Comparison of ENCODE assay signal across 21 mouse cellular contexts in the genomic region with DNA sequence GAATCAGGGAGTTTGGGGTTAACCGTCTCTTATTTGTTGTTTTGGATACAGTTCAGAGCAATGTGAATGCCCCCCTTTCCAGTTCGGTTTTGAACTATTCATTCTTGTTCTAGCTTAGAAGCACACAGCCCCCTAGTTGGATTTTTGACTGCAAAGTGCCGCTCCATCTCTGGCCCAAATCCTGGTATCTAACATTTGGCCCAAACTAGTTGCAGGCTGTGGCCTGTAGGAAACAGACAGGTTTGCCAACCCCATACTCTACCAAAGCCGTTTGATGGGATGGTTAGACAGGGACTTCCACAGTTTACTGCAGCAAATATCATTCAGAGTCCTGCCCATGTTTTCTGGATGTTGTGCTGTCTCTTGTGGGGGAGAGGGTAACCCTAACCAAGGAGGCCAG. TPM values are rescaled to one million over a fixed set of nuclear protein-coding genes. Genes with fewer than 3 reads are reported as not detected.
DNase-seq lines count a peak whose midpoint lies in the region; ATAC-seq and TF ChIP-seq lines count a peak whose summit lies in the region.
"Had no signal": no experiment of that assay in that cellular context is flagged by ENCODE, and none has a peak within 500 bp of the region (broad histone marks: within the 10 kb centered on the region; RNA-seq: fewer than 3 reads in every experiment).

No protein-coding gene starts in this region.

- H3K4me3 ChIP-seq in intestine, embryonic 14.5 days (ENCODE audit: low read depth, low read length): no peak overlapping the region
- H3K4me3 ChIP-seq in intestine, embryonic 15.5 days (replicated peaks): no peak overlapping the region
- H3K4me3 ChIP-seq in liver, embryonic 16.5 days (ENCODE audit: low read depth, low read length): no peak overlapping the region
- H3K4me3 ChIP-seq in embryonic fibroblast, embryonic 13.5 days (ENCODE audit: insufficient read depth, low read length): no peak overlapping the region
- H3K4me3 ChIP-seq in olfactory bulb, adult 2 months (ENCODE audit: insufficient read depth, low read depth, low read length): no peak overlapping the region
- H3K4me3 ChIP-seq: forebrain, embryonic 12.5 days; forebrain, embryonic 15.5 days; hindbrain, embryonic 10.5 days; hindbrain, embryonic 13.5 days had no signal

- TF ChIP-seq POLR2A in embryonic fibroblast, embryonic 13.5 days (IDR thresholded peaks at IDR 0.05; ENCODE audit: low read depth, low read length): no peak
- TF ChIP-seq POLR2A in olfactory bulb, adult 2 months (IDR thresholded peaks at IDR 0.05; ENCODE audit: insufficient read depth, low read depth, low read length): no peak

- 88% methylated on average over 4 of the region's 4 CpGs for WGBS in intestine, embryonic 14.5 days
- 80% methylated on average over 4 of the region's 4 CpGs for WGBS in intestine, embryonic 15.5 days
- 59% methylated on average over 4 of the region's 4 CpGs for WGBS in liver, embryonic 16.5 days (ENCODE audit: insufficient replicate concordance)
- WGBS in olfactory bulb, adult 2 months: 75% methylated on average over 4 of the region's 4 CpGs

- no peaks in the 10 kb centered on the region for H3K9me3 ChIP-seq in intestine, embryonic 14.5 days (ENCODE audit: control insufficient read depth, low read length)
- H3K9me3 ChIP-seq in intestine, embryonic 15.5 days: no peaks in the 10 kb centered on the region
- no peaks in the 10 kb centered on the region for H3K9me3 ChIP-seq in liver, embryonic 16.5 days (replicated peaks; ENCODE audit: control insufficient read depth, low read length)
- H3K9me3 ChIP-seq: forebrain, embryonic 12.5 days; forebrain, embryonic 15.5 days; hindbrain, embryonic 10.5 days; hindbrain, embryonic 13.5 days had no signal

- H3K4me2 ChIP-seq in intestine, embryonic 14.5 days (ENCODE audit: low read length): no peak overlapping the region
- no peak overlapping the region for H3K4me2 ChIP-seq in intestine, embryonic 15.5 days (replicated peaks)
- H3K4me2 ChIP-seq in liver, embryonic 16.5 days (ENCODE audit: low read depth, low read length): peak overlapping the region; percentile 4; the same call in 1 of the 2 replicates

- no peak for ATAC-seq in intestine, embryonic 14.5 days (replicated peaks; ENCODE audit: low FRiP score, low TSS enrichment, low read depth)
- no peak for ATAC-seq in intestine, embryonic 15.5 days
- no peak for ATAC-seq in liver, embryonic 16.5 days (ENCODE audit: low read depth)
- ATAC-seq: CD4-positive, CD25-positive, alpha-beta regulatory T cell, adult 4 months had no signal

- 0 out of 2 replicates have a peak, but pooled peaks cover 3% of the 10 kb centered on the region for H3K4me1 ChIP-seq in intestine, embryonic 14.5 days (replicated peaks; ENCODE audit: control insufficient read depth, insufficient read depth, low read length)
- no peaks in the 10 kb centered on the region; the same call in 1 of the 2 replicates for H3K4me1 ChIP-seq in intestine, embryonic 15.5 days (replicated peaks)
- no peaks in the 10 kb centered on the region; the same call in 1 of the 2 replicates for H3K4me1 ChIP-seq in liver, embryonic 16.5 days (ENCODE audit: control insufficient read depth, low read depth, low read length)
- H3K4me1 ChIP-seq in embryonic fibroblast, embryonic 13.5 days (ENCODE audit: control insufficient read depth, insufficient read depth, low read length): peaks cover 6% of the 10 kb centered on the region
- H3K4me1 ChIP-seq in olfactory bulb, adult 2 months (ENCODE audit: control insufficient read depth, insufficient read depth, low read length): peaks cover 8% of the 10 kb centered on the region

- no peaks in the 10 kb centered on the region for H3K36me3 ChIP-seq in intestine, embryonic 14.5 days (ENCODE audit: control insufficient read depth, insufficient read depth, low read length)
- no peaks in the 10 kb centered on the region for H3K36me3 ChIP-seq in intestine, embryonic 15.5 days
- H3K36me3 ChIP-seq in liver, embryonic 16.5 days (ENCODE audit: control insufficient read depth, insufficient read depth): no peaks in the 10 kb centered on the region
- H3K36me3 ChIP-seq: forebrain, embryonic 12.5 days; forebrain, embryonic 15.5 days; hindbrain, embryonic 10.5 days; hindbrain, embryonic 13.5 days had no signal

- no peak overlapping the region for H3K27ac ChIP-seq in intestine, embryonic 14.5 days (ENCODE audit: low read depth)
- H3K27ac ChIP-seq in intestine, embryonic 15.5 days: no peak overlapping the region
- H3K27ac ChIP-seq in liver, embryonic 16.5 days (ENCODE audit: low read length): no peak overlapping the region
- H3K27ac ChIP-seq in embryonic fibroblast, embryonic 13.5 days (ENCODE audit: insufficient read depth, low read length): 0 out of 2 replicates have a peak overlapping the region, but pooled peaks have one; percentile 86
- 0 out of 2 replicates have a peak overlapping the region, but pooled peaks have one; percentile 12 for H3K27ac ChIP-seq in olfactory bulb, adult 2 months (ENCODE audit: insufficient read depth, low read depth, low read length)
- H3K27ac ChIP-seq: forebrain, embryonic 12.5 days; hindbrain, embryonic 10.5 days; hindbrain, embryonic 13.5 days had no signal

- peak; percentile 47 for DNase-seq in intestine, embryonic 14.5 days (ENCODE audit: low spot score)
- no peak for DNase-seq in liver
- no peak for DNase-seq in ovary, adult 18-20 months (ENCODE audit: low spot score)
- DNase-seq: adrenal gland, adult 2 months; adrenal gland, postnatal 14 days; cerebellum, adult 11 months; cerebellum, adult 2 months; cerebellum, adult 9-11 months; cerebellum, postnatal 25 days; embryo, embryonic 11 days; gastrocnemius, postnatal 10 days; gastrocnemius, postnatal 36 days had no signal

- TF ChIP-seq CTCF in embryonic fibroblast, embryonic 13.5 days (IDR thresholded peaks at IDR 0.05; ENCODE audit: borderline replicate concordance, insufficient read depth, low read length): no peak
- TF ChIP-seq CTCF in olfactory bulb, adult 2 months (IDR thresholded peaks at IDR 0.05; ENCODE audit: insufficient read depth, low read depth, low read length): no peak

- no peak overlapping the region for H3K9ac ChIP-seq in intestine, embryonic 14.5 days (ENCODE audit: low read length)
- H3K9ac ChIP-seq in intestine, embryonic 15.5 days: no peak overlapping the region
- no peak overlapping the region for H3K9ac ChIP-seq in liver, embryonic 16.5 days (ENCODE audit: low read depth, low read length)
- H3K9ac ChIP-seq: forebrain, embryonic 12.5 days; forebrain, embryonic 15.5 days had no signal

- peaks cover 9% of the 10 kb centered on the region; the same call in 1 of the 2 replicates for H3K27me3 ChIP-seq in intestine, embryonic 14.5 days (replicated peaks; ENCODE audit: control insufficient read depth, insufficient read depth, low read length)
- no peaks in the 10 kb centered on the region for H3K27me3 ChIP-seq in intestine, embryonic 15.5 days (replicated peaks)
- no peaks in the 10 kb centered on the region for H3K27me3 ChIP-seq in liver, embryonic 16.5 days (ENCODE audit: control insufficient read depth, insufficient read depth, low read depth, low read length)
- H3K27me3 ChIP-seq: forebrain, embryonic 15.5 days had no signal

RNA-seq across cellular contexts. Expression of a gene that starts 1.1 kb away (rescaled TPM):
- polyA plus RNA-seq in intestine, embryonic 14.5 days (2014; fragmentation: Nextera tagmentation; extraction: Ambion mirVana): 1.6 and 2.2 TPM in 2 replicates
- 2.5 TPM in 2 replicates for polyA plus RNA-seq in intestine, embryonic 15.5 days (2015; fragmentation: Nextera tagmentation; extraction: Ambion mirVana)
- polyA plus RNA-seq in liver, embryonic 16.5 days (2015; fragmentation: Nextera tagmentation; extraction: Ambion mirVana): 3.6 and 5.1 TPM in 2 replicates
- 105 and 296 TPM in 2 replicates for polyA plus RNA-seq in embryonic fibroblast, embryonic 13.5 days (2011; ENCODE audit: insufficient read length, low read depth, missing spikeins)
- not detected in 2 replicates for polyA plus RNA-seq in olfactory bulb, adult 2 months (2012; ENCODE audit: insufficient read depth, insufficient read length, low replicate concordance, missing spikeins)
- polyA plus RNA-seq: CD4-positive, CD25-positive, alpha-beta regulatory T cell, adult 4 months had no signal

Comparison
In these comparisons a context has a peak if more than half of its experiments do, and no peak if none do; other contexts are left out.
1. H3K27ac ChIP-seq: peak in embryonic fibroblast, embryonic 13.5 days (single experiment) and olfactory bulb, adult 2 months (single experiment); none in intestine, embryonic 14.5 days (single experiment), intestine, embryonic 15.5 days (single experiment) and liver, embryonic 16.5 days (single experiment).